Mouse (Mus musculus): ENCODE data around the gene Jmjd8.

Jmjd8 gene

DNA sequence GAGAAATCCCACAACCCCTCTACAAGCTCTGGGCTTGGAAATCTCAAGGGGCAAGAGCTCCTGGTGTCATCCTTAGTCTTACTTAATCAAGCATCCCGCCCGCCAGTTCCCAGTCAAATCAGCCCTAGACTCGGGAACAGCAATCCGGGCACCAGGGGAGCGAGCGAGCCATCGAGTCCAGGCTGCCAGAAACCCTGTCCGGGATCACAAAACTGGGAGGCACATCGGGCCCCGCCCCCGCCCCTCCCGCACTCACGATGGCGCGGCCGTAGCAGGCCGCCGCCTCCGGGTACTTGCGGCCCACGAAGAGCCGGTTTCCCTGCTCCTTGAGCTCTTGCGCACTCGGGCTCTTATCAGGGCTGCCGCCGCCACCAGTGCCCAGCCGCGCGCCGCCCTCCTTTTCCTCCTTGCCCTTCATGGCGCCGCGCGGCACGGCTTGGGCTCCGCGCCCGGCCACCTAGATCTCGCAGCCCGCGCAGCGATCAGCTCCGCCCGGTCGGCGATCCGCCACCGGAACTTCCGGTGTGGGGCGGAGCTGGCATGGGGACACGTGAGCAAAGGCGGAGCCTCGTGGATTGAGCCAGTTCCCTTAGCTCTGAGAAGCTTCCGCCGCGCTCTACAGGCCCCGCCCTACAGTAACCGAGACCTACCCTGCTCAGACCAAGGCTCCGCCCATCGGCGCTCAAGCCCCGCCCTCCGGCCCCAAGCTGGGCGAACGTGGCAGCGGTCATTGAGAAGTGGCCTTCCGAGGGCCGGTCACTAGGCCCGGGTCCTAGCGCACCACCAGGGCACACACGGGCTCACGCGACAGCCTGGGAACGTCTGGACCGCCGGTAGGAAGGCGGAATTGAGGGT, 4.0 kb downstream of the Jmjd8 start:
- peak; percentile 100 for DNase-seq (ENCODE audit: inconsistent ontology term)

DNA sequence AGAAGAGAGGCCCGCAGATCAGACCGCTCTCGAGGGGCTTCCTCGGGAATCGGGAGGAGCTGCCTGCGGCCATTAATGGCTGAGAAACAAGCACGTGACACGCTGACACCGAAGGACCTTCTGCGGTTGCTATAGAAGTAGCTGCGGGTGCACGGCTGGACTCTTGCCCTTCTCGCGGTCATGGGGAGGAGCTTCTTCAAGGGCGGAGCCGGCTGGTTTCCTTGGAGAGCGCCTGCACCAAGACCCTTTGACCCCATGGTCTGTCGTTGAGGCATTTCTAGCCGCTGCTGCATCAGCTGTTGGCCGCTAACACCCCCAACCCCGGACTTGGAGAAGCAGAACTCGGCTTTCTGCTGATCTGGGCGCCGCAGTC, 4.6 kb downstream of the Jmjd8 start, which contains the start of gene Stub1:
Gene Stub1 (minus strand): TSS at position 114 of the 373 bp plus-strand sequence.
- DNase-seq (ENCODE audit: inconsistent ontology term), result peak; percentile 95

DNA sequence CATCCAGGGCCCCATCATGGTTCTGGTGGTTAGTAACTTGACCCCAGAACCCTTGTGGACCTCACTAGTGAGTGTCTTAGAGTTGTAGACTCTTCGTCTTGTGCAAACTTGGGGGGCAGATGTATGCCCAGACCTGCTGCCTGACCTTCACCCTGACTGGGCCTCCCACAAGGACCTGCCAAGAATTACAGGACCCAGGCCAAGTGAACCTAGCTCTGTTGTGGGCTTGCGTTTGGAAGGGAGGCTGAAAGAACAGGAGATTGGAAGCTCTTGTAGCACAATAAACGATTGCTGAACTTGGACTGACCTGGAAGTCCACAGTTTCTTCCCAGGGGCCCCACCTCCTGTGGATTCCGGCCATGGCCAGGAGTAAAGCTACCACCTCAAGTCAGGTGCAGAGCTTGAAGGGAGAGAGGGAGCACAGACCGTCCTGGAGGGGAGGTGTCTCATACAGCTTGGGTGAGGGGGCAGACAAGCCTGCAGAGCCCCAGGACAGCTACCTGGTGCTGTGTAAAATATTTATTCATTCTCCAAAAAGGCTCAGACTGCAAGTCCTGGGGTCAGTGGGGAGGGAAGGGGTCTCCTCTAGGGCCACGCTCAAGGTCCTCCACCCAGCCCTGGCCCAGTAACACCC, 5.4 kb downstream of the Jmjd8 start:
- DNase-seq (ENCODE audit: inconsistent ontology term), result no peak

- no peak for DNase-seq (ENCODE audit: inconsistent ontology term)
Observed at GRCm38 (mm10) chr17:25834595-25835222, 6.0 kb downstream of the Jmjd8 start.

GRCm38 (mm10) chr17:25835301-25835700, 6.6 kb downstream of the Jmjd8 start:
- DNase-seq (ENCODE audit: inconsistent ontology term), result no peak

- DNase-seq (ENCODE audit: inconsistent ontology term), result no peak
Observed at GRCm38 (mm10) chr17:25835816-25836215, 7.1 kb downstream of the Jmjd8 start.

GRCm38 (mm10) chr17:25836397-25837075, 7.9 kb downstream of the Jmjd8 start:
- peak; percentile 32 for DNase-seq (ENCODE audit: inconsistent ontology term)

DNA sequence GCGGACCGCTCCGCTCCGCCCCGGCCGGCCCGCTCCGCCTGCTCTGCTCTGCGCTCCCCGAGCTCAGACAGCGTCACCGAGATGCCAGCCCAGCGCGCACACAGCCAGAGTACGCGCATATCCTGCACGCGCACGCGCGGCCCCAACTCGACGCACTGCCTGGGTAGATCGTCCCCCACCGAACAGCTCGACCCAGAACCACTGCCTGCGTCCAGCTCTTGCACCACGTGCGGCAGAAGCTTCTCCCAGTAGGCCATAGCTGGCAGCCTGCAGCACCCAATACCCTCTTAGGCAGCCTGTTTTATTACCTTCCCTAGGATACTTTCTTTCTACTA, 8.4 kb downstream of the Jmjd8 start, which contains the start of gene Rhbdl1:
Gene Rhbdl1 (minus strand): TSS at position 220 of the 335 bp plus-strand sequence.
- peak; percentile 82 for DNase-seq (ENCODE audit: inconsistent ontology term)

GRCm38 (mm10) chr17:25837533-25837932, 8.9 kb downstream of the Jmjd8 start:
- peak; percentile 48 for DNase-seq (ENCODE audit: inconsistent ontology term)

- no peak for DNase-seq (ENCODE audit: inconsistent ontology term)
Observed at GRCm38 (mm10) chr17:25838904-25839303, 10.2 kb downstream of the Jmjd8 start.

GRCm38 (mm10) chr17:25839455-25840235, 11.0 kb downstream of the Jmjd8 start:
- DNase-seq (ENCODE audit: inconsistent ontology term), result no peak

DNA sequence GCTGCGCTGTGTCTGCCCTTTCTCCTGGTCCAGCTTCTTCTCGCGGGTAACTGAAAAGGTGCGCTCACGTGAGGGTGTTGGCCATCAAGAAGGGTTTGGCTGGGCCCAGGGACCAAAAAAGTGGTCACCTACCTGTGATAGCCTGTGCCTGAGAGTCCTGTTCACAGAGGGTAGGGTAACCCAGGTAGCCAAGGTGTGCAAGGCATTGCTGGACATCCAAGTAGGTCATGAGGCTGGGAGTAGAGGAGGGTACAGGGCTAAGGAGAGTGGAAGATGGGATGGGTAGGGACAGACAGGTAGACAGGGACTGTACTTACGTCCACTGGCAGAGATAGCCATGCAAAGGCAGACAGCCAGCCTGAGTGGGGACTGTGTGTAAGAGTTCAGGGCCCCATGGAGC, 11.9 kb downstream of the Jmjd8 start:
- DNase-seq (ENCODE audit: inconsistent ontology term), result no peak

GRCm38 (mm10) chr17:25841117-25841880, 12.6 kb downstream of the Jmjd8 start, which contains the start of gene Gm20683:
Gm20683 (minus strand) TSS chr17:25841763.
- no peak for DNase-seq (ENCODE audit: inconsistent ontology term)

DNA sequence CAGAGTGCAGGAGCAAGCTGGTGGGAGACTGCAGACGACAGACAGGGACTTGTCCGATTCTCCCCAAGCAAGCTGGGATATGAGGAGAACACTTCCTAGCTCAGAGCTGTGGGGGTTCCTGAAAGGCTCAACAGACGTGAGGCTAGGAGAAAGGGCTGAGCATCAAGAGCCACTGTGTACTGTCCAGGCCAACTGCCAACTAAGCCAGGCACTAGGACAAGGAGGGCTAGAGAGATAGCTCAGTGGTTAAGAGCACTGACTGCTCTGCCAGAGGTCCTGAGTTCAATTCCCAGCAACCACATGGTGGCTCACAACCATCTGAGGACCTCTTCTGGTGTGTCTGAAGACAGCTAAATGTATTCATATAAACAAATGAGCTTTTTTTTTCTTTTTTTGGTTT, 13.8 kb downstream of the Jmjd8 start:
- DNase-seq (ENCODE audit: inconsistent ontology term), result no peak

GRCm38 (mm10) chr17:25843122-25843521, 14.5 kb downstream of the Jmjd8 start:
- no peak for DNase-seq (ENCODE audit: inconsistent ontology term)

DNA sequence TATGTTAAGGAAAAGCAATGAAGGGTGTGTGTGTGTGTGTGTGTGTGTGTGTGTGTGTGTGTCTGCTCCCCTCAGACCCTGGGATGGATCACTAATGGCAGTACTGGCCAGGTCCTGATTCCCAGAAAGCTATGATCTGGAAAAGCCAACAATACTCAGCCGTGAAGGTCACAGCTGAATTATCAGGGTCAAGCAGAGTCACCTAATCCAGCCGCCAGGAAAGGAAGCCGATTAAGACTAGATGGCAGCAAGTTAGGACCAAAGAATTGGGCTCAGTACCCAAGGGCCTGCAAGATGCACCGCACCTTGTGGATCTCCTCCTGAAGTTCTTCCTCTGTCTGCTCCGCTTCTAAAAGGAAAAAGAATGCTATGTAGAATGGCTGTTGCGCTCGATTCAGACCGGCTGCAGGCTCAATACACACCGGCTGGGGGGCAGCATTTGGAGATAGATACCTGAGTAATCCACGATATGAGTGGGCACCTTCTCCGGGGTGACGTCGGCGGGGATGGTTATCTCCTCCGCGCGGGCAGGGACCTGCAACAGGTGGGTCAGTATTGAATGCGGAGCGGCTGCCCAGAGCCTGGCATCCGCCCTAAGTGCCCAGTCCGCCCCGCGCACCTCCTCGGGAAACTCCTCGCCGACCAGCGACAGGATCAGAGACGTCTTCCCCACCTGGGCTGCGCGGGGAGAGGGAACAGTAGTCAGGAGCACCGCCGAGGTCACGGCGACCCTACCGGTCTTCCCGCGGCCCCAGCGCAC, 15.1 kb downstream of the Jmjd8 start:
- DNase-seq (ENCODE audit: inconsistent ontology term), result no peak

DNA sequence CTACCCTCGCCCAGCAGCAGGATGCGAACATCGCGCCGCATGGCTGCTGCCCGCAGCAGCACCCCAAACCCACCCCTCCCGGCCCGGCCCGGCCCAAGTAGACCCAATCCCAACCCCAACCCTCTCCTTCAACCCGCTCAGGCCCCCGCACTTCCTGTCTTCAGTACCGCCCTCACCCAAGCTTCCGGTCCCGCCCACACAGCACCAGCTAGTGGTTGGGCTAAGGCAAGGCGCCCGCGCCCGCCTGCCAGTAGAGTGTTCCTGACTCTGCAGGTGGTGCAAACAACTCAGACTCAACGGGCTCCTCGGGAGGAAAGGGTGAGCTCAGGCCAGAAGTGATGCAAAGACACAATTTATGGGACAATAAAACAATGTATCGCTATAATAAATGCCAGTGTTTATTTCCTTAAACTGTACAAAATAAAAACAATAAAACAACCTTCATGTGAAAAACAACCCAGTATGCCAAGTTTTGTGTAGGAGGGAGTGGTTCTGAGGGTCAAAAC, 15.8 kb downstream of the Jmjd8 start, which contains the start of gene Rhot2:
Gene Rhot2 (minus strand): TSS at position 456 of the 506 bp plus-strand sequence.
- DNase-seq (ENCODE audit: inconsistent ontology term), result peak; percentile 96

DNA sequence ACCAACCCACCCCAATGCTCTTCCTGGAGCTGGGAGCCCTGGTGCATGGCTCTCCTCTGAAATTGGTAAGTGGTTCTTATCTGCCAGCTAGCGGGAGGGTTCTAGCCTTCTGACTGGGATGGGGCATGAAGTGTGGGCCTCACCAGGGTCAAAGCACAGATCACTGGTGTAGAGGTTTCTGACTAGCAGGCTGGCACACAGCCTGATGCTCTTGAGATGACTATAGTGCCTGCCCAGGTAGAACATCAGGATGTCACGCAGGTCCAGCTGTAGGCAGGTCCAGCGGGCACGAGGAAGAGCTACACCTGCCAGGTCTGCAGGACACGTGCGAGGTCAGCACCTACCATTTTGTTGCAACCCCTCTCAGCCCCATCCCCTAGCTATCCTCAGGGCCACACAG, 31.6 kb downstream of the Jmjd8 start:
- DNase-seq (ENCODE audit: inconsistent ontology term), result no peak

All from Muller cell, postnatal 12 days (primary cell).